Mouse (Mus musculus) stomach, embryonic 14.5 days (tissue): ENCODE results near the gene Cdh18. TPM values are rescaled to one million over a fixed set of nuclear protein-coding genes. Genes with fewer than 3 reads are reported as not detected.
"Not testable (repeated sequence)": the region's sequence is repeated elsewhere in the genome, so short reads cannot be mapped to it uniquely, and the experiment has no call there.

Source experiments
- ATAC-seq: fragments of 200-750 bp; cut with Nextera tagmentation; 2 replicates; pipeline ENCODE4 v1.8.0; 2017; ENCODE audit warnings: low read depth, moderate TSS enrichment; ENCODE audit not compliant: insufficient number of reproducible peaks, insufficient read depth, low FRiP score
- H3K27ac ChIP-seq: fragments of 300-500 bp; sonication (generic); 2 replicates; pipeline ENCODE4 v1.5.1; 2014; ENCODE audit warnings: mild to moderate bottlenecking, low read length, moderate library complexity, mixed read lengths
- H3K27me3 ChIP-seq: fragments of 300-500 bp; sonication (generic); 2 replicates; pipeline ENCODE4 v1.6.1; 2014; ENCODE audit warnings: low read length, control low read depth, mixed read lengths; ENCODE audit not compliant: control insufficient read depth, insufficient read depth
- H3K36me3 ChIP-seq: fragments of 300-500 bp; sonication (generic); 2 replicates; pipeline ENCODE4 v1.6.1; 2014; ENCODE audit warnings: mild to moderate bottlenecking, control low read depth, low read length, moderate library complexity, mixed read lengths; ENCODE audit not compliant: control insufficient read depth, insufficient read depth
- H3K4me1 ChIP-seq: fragments of 300-500 bp; sonication (generic); 2 replicates; pipeline ENCODE4 v1.6.1; 2014; ENCODE audit warnings: low read length, control low read depth, mixed read lengths; ENCODE audit not compliant: control insufficient read depth, insufficient read depth
- H3K4me2 ChIP-seq: fragments of 300-500 bp; sonication (generic); replicated peaks from 2 replicates; pipeline ENCODE4 v1.6.1; 2014; ENCODE audit warnings: low read depth, low read length, control low read depth
- H3K4me3 ChIP-seq: fragments of 300-500 bp; sonication (generic); 2 replicates; pipeline ENCODE4 v1.5.1; 2014; ENCODE audit warnings: low read depth, low read length, control low read depth
- H3K9ac ChIP-seq: fragments of 300-500 bp; sonication (generic); replicated peaks from 2 replicates; pipeline ENCODE4 v1.6.1; 2014; ENCODE audit warnings: low read depth, mild to moderate bottlenecking, control low read depth, low read length, moderate library complexity, mixed read lengths
- H3K9me3 ChIP-seq: fragments of 300-500 bp; sonication (generic); 2 replicates; pipeline ENCODE4 v1.6.1; 2016; ENCODE audit warnings: low read depth, low read length, control low read depth; ENCODE audit not compliant: control insufficient read depth
- WGBS: fragments of 180-500 bp; shearing (Covaris S2); extraction: QIAGEN DNeasy Blood & Tissue Kit; methylation state at CpG from one replicate; pipeline ENCODE4 v1.1.7; 2014; 5-methylcytosine and 5-hydroxymethylcytosine counted together
- polyA plus RNA-seq: library from polyadenylated mRNA; unstranded; fragments of >200 nt; fragmentation: Nextera tagmentation; extraction: Ambion mirVana; gene quantifications from 2 replicates; pipeline ENCODE4 v1.2.1, GENCODE M21; 2014

Cdh18 gene
- polyA plus RNA-seq, 1 experiment from 2014 or later: 5.1 TPM

DNA sequence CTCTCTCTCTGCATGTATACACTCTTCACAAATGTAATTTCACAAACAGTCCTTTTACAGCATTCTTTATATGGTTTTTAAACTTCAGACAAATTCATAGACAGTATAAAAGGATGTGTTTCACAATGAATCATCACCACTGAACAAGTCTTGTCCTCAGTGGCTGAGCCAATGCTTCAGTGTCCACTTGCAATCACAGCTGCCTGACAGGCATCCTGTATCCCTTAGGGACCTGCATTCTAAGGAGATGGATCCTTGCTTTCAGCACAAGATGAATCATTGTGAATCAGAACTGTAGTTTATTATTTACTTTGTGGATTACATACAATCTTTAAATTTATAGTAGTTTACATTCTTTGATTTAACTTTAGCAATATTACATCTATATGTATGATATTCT, 768.6 kb downstream of the Cdh18 start:
- Histone ChIP-seq H3K9me3 (no peaks in the 10 kb centered on the region), H3K27me3 (no peaks in the 10 kb centered on the region), H3K9ac (no peak overlapping the region), H3K4me2 (no peak overlapping the region), H3K27ac (no peak overlapping the region), H3K4me1 (no peaks in the 10 kb centered on the region), H3K4me3 (no peak overlapping the region), H3K36me3 (no peaks in the 10 kb centered on the region)
- no peak for ATAC-seq

DNA sequence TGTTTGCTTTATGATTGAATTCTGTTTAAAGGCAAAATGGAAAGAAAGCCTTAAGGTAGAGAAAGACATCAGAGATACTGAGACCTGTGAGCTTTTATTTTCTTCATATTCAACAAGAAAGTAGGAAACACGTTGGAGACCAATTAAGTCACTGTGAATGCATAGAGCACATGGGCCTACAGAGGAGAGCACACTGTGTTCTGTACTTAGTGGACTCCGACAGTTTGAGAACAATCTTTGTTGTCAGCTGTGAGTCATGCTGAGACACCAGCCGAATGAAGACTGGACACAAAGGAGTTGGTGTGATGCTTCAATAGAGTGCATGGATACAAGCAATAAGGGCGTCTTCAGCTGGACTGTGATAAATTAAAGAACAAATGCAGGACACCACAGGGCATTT, 791.5 kb downstream of the Cdh18 start:
- WGBS: no CpG with 5 or more reads among the region's 4 CpGs
- H3K9ac ChIP-seq, H3K4me1 ChIP-seq, H3K36me3 ChIP-seq, H3K4me3 ChIP-seq, H3K4me2 ChIP-seq, H3K27me3 ChIP-seq, H3K9me3 ChIP-seq, H3K27ac ChIP-seq, ATAC-seq: not testable (repeated sequence)

DNA sequence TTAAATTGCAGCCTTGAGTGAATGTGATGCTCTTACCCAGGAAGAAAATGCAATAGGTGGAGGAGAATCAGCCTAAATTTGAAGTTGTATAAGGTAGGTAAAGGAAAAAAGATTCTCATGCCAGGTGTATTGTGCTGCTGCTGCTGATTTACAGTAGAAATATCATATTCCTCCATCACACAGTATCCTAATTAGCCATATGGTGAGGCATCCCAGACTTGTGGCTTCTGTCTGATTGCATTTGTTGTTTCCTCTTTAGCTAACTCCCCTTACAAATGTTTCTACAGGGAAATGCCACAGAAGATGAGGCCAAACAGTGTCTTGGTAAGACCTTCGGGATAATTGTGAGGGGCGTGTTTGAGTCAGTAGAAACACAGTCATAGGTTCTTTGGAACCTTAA, 802.3 kb downstream of the Cdh18 start:
- H3K27me3 ChIP-seq: no peaks in the 10 kb centered on the region
- ATAC-seq: no peak
- H3K36me3 ChIP-seq: no peaks in the 10 kb centered on the region
- 74% methylated on average over 2 of the region's 2 CpGs for WGBS
- H3K27ac ChIP-seq: no peak overlapping the region
- no peaks in the 10 kb centered on the region for H3K9me3 ChIP-seq
- no peaks in the 10 kb centered on the region for H3K4me1 ChIP-seq
- H3K9ac ChIP-seq: no peak overlapping the region
- no peak overlapping the region for H3K4me3 ChIP-seq
- H3K4me2 ChIP-seq: no peak overlapping the region

DNA sequence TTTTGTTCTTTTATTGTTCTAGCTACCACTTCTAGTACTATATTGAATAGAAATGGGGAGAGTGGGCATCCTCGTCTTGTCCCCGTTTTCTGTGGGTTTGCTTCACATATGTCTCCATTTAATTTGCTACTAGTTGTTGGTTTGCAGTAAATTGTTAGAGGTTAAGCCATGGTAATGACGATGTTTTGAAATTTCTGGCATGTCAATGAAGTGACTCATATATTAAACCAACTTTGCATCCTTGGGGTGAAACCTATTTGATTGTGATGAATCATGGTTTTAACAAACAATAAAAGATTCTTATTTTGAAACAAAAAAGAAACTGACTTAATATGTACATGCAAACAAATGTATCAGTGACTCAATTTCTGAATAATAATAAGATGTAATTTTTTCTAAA, 817.5 kb downstream of the Cdh18 start:
- WGBS: 89% methylated on average over 3 of the region's 3 CpGs
- no peaks in the 10 kb centered on the region for H3K4me1 ChIP-seq
- H3K27me3 ChIP-seq: no peaks in the 10 kb centered on the region
- no peak for ATAC-seq
- no peaks in the 10 kb centered on the region for H3K9me3 ChIP-seq
- H3K4me3 ChIP-seq: no peak overlapping the region
- no peak overlapping the region for H3K9ac ChIP-seq
- H3K27ac ChIP-seq: no peak overlapping the region
- H3K36me3 ChIP-seq: no peaks in the 10 kb centered on the region
- no peak overlapping the region for H3K4me2 ChIP-seq

DNA sequence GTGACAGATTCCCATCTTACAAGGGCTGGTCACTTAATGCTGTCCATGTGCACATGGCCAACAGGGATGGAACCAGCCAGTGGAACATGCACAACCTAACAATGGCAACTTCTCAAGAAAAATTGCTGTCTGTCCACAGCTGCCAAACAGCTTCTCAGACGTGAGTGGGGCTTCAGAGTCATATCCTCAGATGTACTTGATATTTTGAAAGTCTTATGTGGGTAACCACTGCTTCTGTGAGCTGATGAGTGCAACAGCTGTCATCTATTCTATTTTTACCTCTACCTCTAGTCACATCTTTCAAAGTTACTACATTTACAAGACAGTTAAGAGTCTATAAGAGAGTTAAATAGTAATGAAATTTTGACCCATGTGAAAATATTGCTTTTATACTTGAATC, 818.9 kb downstream of the Cdh18 start:
- Histone ChIP-seq H3K9me3 (no peaks in the 10 kb centered on the region), H3K9ac (no peak overlapping the region), H3K4me3 (no peak overlapping the region), H3K4me2 (no peak overlapping the region), H3K27ac (no peak overlapping the region), H3K4me1 (no peaks in the 10 kb centered on the region), H3K36me3 (no peaks in the 10 kb centered on the region), H3K27me3 (no peaks in the 10 kb centered on the region)
- WGBS: 53% methylated on average over 1 of the region's 1 CpGs
- ATAC-seq: no peak

DNA sequence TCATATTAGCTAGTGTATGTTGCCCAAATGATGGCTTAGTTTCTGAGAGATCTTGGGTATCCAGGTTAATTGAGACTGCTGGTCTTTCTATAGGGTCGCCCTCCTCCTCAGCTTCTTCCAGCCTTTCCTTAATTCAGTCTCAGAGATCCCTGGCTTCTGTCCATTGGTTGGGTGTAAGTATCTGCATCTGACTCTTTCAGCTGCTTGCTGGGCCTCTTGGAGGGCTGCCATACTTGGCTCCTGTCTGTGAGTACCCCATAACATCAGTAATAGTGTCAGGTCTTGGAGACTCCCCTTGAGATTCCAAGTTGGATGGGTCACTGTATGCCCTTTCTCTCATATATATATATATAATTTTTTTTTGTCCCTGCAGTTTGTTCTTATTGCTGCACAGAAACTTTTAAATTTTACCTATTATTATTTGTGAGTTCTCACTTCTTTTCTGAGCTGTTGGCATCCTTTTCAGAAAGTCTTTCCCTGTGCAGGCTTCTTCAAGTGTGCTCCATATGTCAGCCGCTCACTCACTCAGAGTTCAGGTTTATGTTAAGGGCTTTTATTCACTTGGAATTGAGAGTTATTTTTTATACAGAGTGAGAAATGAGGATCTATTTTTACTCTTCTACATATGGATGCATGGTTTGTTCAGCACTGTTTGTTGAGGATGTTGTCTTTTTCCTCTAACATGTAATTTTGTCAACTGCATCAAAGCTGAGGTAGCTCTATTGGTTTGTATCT, 829.4 kb downstream of the Cdh18 start:
- ATAC-seq: no peak
- Histone ChIP-seq H3K4me3 (no peak overlapping the region), H3K9me3 (no peaks in the 10 kb centered on the region), H3K36me3 (no peaks in the 10 kb centered on the region), H3K9ac (no peak overlapping the region), H3K27me3 (no peaks in the 10 kb centered on the region), H3K4me1 (no peaks in the 10 kb centered on the region), H3K27ac (no peak overlapping the region), H3K4me2 (no peak overlapping the region)
- 83% methylated on average over 2 of the region's 2 CpGs for WGBS

DNA sequence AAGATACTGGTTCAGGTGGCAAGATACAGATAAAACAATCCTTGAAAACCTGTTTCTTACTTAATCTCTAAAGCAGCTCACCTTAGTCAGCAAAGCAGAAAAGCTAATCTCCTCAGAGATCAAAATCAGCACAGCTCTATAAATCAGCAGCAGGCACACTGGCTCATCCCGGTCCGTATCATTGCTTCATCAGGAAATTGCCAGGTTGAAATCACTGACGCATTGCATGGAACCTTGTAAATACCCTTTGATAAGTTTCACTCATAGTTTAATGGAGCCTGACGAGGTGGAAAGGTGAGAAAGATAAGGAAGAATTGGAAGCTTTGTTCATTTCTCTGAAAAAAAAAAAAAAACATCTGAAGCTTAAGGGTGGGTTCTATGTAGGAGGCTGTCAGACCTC, 837.0 kb downstream of the Cdh18 start:
- no peak for ATAC-seq
- H3K27ac ChIP-seq: no peak overlapping the region
- WGBS: 56% methylated on average over 4 of the region's 4 CpGs

DNA sequence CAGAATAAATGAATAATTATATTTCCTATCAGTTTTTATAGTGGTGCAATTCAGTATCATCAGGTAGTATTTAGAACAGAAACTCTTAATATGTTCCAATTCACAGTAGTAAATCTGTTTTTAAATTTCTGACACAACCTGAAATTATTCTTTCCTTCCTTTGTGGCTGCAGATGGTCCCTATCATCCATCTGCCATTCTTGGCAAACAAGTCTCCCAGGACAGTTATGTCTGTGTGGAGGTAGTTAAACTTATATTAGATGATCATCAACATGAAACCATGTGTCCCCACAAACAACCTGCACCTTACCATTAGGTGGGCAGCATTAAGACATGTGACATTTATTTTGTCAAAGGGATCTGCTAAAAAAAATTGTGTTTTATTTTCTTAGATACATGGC, 847.8 kb downstream of the Cdh18 start:
- Histone ChIP-seq H3K9ac (no peak overlapping the region), H3K27me3 (no peaks in the 10 kb centered on the region)
- ATAC-seq: no peak

More for the DNA sequence above, 837.0 kb downstream of the Cdh18 start:
- Histone ChIP-seq H3K9ac (no peak overlapping the region), H3K4me3 (no peak overlapping the region), H3K36me3 (no peaks in the 10 kb centered on the region), H3K27me3 (no peaks in the 10 kb centered on the region), H3K4me1 (no peaks in the 10 kb centered on the region), H3K9me3 (no peaks in the 10 kb centered on the region), H3K4me2 (no peak overlapping the region)

DNA sequence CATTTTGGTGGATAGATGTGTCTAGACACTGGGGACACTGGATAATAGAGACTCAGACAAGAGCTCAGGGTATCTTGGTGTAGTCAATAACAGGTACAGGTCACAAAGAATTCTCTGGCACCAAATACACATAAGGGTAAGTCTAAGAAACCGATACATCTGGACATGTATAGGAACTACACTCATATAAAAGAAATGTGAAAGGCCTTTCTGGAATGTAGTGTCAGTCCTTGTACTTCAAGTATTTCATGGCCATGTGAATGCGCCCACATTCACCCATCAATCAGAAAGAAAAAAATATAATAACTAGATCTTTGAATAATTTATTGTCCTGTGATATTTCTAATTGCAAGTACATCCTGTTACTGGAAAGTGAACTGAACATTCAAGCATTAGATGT, 855.0 kb downstream of the Cdh18 start:
- H3K36me3 ChIP-seq: no peaks in the 10 kb centered on the region
- H3K9ac ChIP-seq: no peak overlapping the region
- H3K9me3 ChIP-seq: no peaks in the 10 kb centered on the region
- H3K27me3 ChIP-seq: no peaks in the 10 kb centered on the region
- no peaks in the 10 kb centered on the region for H3K4me1 ChIP-seq
- ATAC-seq: no peak
- H3K27ac ChIP-seq: no peak overlapping the region
- no peak overlapping the region for H3K4me3 ChIP-seq
- H3K4me2 ChIP-seq: no peak overlapping the region
- 96% methylated on average over 2 of the region's 2 CpGs for WGBS

More for the DNA sequence above, 847.8 kb downstream of the Cdh18 start:
- no peaks in the 10 kb centered on the region for H3K4me1 ChIP-seq
- H3K9me3 ChIP-seq: no peaks in the 10 kb centered on the region
- no peak overlapping the region for H3K27ac ChIP-seq
- H3K36me3 ChIP-seq: no peaks in the 10 kb centered on the region
- H3K4me3 ChIP-seq: no peak overlapping the region
- no peak overlapping the region for H3K4me2 ChIP-seq
